Mouse (Mus musculus): Measurements from ENCODE around the gene Actn1.

The Actn1 gene

DNA sequence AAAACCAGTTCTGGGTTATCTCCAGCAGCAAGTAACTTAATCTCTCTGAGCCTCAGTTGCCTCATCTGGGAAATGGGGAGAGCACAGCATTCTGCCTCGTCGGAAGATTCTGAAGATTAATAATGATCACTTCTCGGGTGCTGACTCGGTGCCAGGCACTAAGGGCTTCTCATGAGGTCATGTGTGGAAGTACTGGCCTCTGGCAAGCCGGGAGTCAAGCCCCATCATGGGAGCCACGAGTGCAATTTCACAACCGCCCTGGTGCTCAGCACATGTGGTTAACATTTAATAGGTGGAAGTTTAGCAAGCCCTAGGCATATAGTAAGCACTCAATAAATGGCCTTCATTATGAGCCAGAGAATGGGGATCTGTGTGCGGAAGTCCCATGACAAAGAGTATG, 125.0 kb downstream of the Actn1 start:
- DNase-seq: peak; percentile 82 to 85

DNA sequence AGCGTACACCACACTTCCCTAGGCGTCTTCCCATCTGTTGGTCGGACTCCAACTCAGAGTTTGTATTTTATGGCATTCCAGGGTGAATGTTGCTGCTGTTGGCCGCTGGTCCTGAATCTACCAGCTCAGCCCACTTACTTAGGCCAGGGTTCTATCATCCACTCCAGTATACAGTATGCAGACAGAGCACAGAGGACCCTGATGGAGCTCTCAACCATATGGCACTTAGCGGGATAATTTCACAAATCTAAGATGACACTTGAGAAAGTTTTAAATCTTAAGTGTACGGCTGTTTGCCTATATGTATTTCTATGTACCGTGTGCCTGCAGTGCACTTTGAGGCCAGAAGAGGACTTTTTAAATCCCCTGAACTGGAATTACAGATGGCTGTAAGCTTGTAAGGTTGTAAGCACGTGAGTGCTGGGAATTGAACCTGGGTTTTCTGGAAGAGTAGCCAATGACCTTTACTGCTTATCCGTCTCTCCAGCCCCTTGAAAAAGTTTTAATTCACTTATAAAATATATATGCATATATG, 127.1 kb downstream of the Actn1 start:
- DNase-seq: no peak

DNA sequence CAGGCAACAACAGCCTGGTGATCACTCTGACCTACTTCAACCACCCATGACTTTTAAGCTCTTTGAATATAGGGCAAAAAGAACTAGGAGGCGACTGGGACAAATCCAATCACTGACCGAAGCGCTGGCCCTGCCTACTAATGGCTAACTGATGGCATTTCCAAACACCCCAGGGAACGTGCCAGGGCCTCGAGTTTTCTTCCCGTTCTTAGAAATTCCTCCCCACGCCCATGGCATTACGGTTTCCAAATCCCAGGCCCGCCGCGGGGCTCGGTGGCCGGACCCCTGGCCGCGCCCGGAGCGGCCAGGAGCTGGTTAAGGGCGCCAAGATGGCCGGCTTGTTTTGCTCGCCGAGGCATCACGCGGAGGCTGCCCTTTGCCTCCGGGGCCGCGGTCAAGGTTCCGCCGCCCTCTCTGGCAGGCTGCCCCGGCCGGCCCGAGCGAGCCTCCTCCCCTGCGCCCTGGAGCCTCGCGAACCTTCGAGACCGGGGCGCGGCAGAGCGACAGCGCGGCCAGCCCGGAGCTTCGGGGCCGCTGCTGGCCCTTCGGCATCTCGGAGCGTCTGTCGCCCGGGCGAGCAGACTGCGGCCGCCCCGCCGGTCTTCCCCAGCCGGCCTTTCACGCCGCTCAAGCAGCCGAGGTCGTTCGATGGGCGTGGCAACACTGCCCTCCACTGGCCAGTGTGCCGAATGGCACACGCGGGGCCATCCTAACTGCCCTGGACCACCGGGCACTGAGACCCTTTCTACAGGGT, 127.7 kb downstream of the Actn1 start:
- DNase-seq: peak; percentile 88 to 92

DNA sequence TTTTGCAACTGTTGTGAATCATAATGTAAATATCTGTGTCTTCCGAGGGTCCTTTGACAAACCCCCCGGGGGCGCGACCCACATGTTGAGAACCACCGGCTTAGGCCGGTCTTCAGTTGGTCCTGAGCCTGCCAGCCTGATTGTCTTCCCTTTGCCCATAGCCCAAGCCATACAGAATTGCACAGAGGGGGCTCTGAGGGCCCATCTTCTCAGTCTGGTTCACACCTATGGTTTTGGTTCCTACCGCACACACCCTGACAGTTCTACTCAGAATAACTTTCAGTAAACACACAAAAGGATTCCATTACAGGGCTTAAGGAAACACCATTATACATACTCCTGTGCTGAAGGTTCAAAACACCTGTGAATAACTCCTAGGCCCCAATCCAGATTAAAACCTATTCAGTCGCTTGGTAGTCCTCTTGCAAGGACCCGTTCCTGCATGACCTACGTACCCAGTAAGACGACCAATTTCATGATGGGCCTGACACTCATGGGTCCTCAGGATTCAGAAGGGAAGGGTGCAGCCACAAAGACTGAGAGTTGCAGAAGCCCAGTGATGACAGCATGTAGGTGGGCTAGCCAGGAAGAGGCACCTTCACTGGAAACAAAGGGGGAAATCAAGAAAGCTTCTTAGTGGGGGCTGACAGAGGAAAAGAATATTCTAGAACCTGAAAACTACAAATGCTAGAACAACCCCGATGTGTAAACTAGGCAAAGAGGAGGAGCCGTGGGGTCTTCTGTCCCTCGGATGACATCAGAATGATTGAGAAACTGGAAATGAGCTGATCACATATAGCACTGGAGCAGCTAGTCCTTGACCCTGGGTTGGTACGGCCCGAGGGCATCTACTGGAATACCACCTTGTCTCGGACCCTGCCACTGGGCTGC, 128.6 kb downstream of the Actn1 start:
- DNase-seq: no peak

DNA sequence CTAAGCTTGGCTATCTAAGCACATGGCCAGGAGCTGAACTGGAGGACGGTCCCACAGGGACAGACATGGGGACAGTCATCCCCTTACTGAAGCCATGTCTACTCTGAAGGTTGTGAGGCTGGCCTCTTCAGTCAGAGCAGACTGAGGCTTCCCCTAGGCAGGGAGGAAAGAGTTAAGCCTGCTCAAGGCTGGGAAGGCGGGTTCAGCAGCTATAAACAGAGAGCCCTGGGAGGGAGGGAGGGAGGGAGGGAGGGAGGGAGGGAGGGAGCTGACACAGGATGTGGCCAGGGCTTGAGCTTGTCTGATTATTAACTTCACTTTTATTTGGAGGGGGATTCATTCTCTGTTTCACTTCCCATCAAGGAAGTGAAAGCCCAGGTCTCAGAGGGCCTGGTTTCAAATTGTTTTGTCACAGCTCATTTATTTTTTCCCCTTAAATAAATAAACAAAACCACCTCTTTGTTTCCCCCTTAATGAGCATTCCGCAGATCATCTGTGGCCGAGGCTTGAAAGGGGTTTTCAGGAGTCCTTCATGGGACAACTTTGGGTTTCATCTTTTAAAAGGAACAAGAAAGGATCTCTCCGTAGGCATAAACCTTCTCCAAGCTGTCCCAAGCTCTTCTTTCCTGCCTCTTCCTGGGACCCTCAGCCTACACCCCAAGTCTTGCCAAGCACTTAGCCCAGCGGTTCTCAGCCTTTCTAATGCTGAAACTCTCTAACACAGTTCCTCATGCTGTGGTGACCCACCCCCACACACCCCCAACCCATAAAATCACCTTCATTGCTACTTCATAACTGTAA, 129.4 kb downstream of the Actn1 start:
- DNase-seq: no peak

DNA sequence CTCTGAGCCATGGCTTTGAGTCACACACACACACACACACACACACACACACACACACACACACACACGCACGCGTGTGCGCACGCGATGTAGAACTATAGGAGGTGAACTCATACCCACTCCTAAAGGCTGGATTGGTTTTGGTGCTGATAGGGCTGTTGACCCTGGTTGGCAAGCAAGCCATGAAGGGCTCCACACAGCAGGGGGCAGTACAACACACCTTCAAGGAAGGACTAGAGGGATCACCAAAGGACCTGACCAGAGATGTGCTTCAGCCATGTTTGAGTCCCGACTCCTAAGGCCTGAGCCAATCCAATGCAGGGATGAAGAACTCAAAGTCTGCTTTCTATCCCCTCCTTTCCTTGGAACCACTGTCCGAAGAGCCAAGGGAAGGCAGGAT, 130.6 kb downstream of the Actn1 start:
- peak; percentile 54 for DNase-seq

DNA sequence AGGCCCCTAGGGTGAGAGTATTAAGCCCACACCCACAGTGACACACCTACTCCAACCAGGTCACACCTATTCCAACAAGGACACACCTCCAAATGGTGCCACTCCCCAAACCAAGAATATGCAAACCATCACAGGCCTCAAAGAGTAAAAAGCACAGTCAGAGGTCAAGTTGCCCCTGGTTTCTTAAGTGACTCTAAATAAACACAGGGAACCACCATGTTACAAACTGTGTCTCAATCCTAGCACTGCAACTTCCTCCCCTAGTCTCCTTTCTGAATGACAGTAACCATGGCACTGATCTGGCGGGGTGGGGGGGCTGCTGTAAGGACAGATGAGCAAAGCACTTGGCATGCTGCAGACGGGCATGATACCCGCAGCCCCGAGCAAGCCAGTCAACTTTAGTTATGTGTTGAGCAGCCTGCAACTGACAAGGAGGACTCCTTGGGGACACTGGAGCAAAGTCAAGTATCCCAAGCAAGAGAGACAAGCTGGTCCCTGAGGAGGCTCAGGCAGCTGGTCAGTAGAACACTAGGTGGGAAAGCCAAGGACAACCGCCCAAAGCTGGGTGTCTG, 132.9 kb downstream of the Actn1 start:
- DNase-seq: no peak

DNA sequence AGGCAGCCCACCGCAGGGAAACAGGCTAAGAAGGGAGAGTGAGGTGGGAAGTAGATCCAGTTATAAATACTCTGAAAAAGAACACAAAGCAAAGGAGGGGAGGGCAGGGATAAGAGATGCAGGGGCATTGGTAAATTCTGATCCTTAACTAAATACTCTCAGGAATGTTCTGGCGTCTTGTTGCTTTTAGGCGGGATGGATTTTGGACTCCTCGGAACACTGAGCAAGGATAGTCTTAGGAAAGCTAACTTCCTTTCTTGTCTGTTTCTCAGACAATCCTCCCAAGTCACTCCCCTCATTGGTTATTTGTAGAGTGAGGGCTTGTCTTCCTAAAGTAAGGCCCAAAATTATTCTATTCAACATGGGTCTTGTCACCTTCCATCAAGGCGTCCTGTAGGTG, 134.9 kb downstream of the Actn1 start:
- no peak for DNase-seq

DNA sequence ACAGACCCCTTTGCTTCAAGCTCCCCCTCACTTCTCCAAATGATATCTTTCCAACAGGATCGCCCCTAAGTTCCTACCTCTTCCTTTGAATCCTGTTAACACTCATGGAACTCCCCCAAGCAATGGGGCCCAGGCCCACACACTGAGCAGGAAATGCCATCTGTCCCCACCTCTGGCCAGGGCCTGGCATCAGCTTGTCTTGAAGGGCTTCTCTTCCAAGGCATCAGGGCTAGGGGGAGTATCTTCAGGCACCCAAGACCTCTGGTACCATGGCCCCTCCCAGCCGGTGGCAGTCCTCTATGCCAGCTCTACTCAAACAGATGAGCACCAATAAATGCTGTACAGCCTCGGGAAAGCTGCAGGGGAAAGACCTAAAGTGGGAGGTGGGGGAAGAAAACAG, 135.4 kb downstream of the Actn1 start:
- DNase-seq: no peak

DNA sequence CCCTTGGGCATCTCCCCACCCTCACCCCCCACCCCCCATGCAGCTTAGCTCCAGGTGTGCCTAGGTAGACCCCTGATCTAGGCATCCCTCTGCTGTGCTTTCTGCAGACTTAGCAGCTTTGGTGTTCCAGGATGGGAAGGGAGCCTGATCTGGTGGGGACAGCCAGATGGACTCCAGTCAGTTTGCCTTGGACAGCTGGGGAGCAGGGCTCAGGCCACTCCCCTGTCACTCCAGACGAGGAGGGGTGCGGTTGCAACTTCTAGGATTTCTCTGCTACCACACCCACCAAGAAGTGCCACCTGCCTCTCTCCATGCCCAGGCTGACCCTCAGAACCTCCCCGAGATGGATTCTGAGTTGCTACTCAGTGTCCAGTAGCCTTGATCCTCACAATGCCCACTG, 136.0 kb downstream of the Actn1 start:
- DNase-seq: no peak

DNA sequence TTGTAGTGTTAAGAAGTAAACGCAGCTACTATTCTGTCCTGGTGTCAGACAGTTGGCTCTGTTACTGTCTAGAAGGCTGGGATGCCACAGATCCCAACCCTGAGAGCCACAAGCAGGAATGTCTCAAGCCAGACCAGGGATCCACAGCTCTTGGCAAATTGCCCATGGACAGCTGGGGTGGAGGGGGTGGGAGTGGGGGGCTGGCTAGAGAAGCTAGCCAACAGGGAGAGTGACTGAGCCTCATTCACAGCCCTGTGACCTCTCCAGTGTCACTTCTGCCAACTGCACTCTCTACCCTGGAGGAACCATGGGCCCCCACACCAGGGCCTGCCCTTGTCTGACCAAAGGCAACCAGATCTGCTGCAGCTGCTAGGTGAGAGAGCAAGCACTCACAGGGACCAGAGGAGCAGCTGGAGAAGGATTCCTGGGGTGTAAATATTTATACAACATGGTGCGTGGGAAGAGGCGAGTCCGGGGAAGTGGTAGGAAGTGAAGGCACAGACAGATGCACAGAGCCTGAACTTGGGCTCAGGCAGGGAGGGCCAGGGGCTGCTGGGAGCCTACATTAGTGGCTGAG, 136.9 kb downstream of the Actn1 start:
- peak; percentile 59 to 72 for DNase-seq

DNA sequence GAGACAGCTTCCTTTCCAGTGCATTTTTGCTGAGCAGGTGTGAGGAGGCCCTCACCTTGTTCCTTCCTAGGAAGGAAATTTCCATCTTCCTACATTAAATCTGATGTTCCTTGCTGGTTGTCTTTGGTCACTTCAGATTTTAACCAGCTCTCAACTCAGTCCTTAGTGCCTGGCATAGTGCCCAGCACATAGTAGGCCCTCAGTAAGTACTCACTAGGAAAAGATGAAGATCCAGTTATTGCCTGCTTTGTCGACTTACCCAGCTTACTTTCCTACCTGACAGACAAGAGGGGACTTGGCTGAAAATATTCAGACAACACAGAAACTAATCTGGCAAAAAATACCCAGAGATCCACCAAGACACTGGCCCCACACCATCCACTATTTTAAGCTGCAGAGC, 138.7 kb downstream of the Actn1 start:
- no peak for DNase-seq

DNA sequence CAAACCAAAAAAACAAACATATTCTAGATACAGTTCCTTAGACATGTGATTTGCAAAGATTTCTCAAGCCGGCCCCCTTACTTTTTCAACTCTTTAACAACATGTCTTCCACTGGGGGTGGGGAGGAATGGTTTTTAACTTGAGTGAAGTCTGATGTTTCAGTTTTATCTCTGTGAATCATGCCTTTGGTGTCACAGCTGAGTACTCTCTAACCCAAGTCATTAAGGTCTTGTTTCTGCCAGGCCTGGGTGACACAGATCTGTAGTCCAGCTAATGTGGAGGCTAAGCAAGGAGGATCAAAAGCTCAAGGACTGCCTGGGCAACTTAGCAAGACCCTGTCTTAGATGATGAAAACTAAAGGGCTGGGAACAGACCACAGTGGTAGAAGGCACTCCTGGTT, 141.6 kb downstream of the Actn1 start:
- DNase-seq: no peak

All from lung, adult 18-20 months (tissue).